Mouse (Mus musculus) left cerebral cortex, adult 8-10 months (tissue): Measurements from ENCODE around the gene Ift43. TPM values are rescaled to one million over a fixed set of nuclear protein-coding genes. Genes with fewer than 3 reads are reported as not detected.
A peak's percentile ranks its signal among the peaks of the same experiment; 100 is the strongest.

Experiments
- DNase-seq, 2 experiments: peaks; one replicate each; pipeline ENCODE4 v3.0.0; 2022; ENCODE audit warnings: low spot score in 2 of 2
- total RNA-seq, 4 experiments: library from RNA; stranded (reverse); gene quantifications; 2 replicates each; pipeline ENCODE4 v1.2.4; 2022

The Ift43 gene
- total RNA-seq, 4 experiments from 2014 or later: 13.8 to 16.1 (median 15.1) TPM

DNA sequence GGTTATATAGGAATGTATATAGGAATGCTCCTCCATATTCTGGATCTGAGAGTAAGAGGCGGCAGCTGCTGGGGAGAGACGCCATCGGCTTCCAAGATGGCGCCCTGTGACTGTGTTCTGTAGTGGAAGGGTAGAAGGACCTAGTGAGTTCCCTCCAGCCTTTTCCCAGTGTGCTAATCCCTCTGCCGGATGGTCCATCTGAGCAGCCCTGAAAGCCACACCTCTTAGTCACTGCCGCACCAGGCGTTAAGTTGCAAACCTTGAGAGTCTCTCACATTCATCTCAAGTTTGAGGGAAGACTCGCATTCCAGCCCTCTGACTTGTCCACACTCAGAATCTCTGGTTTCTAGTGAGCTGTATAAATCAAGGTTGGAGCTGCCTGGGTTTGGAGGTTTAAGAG, 46.7 kb downstream of the Ift43 start:
- no peak for DNase-seq

GRCm38 (mm10) chr12:86129696-86130095, 47.4 kb downstream of the Ift43 start:
- no peak for DNase-seq

GRCm38 (mm10) chr12:86132799-86133198, 50.5 kb downstream of the Ift43 start:
- DNase-seq: peak; percentile 40 to 41

DNA sequence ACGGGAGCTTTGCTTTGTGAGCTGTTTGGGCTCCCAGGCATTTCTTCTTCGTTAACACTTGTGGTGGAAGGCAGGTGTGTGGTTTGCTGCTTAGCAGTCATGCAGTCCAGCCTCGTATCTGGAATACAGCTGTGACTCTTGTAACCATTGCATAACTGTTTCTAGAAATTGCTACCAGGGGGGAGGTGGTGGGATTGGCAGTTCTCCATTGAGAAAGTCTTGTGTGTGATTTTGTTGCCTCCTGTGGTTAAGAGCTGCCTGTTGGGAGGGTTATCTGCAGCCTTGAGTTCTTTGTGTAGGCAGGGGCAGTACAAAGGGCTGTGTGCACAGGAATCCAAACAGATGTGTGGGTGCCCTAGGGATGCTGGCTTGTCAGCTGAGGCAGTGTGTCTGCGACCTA, 53.4 kb downstream of the Ift43 start:
- DNase-seq: no peak

DNA sequence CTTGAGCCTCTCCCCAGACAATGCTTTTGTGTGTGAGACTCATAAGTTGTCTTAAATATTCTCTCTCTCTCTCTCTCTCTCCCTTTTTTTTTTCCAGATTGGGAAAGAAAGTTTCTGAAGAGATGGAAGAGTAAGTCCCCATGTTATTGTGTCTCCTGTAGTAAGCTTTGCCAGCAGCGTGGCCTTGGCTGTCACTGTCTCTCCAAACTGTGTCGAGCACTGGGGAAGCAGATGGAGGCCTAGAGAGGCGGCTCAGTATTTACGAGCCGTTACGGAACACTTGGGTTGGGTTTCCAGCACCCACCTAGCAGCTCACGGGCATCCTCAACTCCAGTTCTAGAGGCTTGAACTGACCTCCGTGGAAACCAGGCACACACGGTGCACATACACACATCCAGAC, 56.4 kb downstream of the Ift43 start:
- DNase-seq: no peak

DNA sequence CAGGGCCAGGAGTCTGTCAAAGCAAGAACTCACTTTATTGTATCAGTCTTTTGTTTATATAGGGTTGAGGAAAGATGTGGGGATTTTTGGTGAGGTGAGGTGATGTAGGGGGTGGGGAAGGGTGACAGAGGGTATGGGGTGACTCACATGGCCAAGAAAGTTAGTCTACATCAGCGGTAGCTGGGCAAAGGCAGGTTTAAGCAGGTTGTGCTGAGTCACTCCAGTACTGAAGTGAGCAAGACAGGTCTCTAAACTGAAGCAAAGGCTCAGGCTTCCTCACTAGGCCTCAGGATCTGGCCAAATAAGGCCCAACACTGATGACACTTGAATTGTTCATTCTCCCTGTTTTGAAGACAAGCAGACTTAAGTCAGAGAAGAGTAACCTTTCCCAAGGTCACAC, 60.0 kb downstream of the Ift43 start:
- DNase-seq: no peak

- no peak for DNase-seq
Measured at GRCm38 (mm10) chr12:86146246-86146645, 63.9 kb downstream of the Ift43 start.

DNA sequence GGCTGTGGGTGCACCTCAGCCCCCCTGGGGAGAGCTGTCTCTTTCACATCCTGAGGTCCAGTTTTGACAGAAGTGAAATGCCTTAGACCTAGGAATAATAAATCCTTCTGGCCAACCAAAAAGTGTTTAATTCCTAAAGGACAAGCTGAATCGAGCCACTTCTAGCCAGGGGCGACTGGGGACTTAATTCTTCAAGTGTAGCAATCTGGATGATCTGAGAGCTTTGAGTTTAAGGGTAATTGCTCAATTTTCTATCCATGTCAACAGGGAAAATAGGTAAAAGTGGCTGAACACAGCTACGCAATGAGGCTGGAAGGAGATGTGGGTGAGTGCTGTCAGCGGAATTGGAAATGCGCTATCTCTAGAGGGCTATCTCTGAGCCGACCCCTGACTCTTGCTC, 65.9 kb downstream of the Ift43 start:
- no peak for DNase-seq

GRCm38 (mm10) chr12:86149087-86149486, 66.7 kb downstream of the Ift43 start:
- DNase-seq: no peak

DNA sequence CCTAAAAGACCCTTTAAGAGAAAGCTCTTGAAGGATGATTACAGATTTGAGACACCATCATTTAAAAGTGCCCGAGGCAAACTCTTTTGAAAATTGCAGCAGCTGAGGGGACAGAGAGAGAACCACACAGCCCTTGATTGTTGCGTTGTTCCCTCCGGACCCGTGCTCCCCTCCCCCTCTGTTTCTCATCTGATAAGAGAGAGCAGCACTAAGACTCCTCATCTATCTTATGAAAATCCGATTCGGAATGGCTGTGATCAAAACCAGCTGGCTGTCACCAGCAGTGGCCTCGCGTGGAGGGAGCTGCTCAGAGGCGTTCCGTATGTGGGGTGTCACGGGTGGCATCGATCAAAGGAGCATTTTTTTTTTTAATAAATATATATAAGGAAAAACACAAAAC, 69.6 kb downstream of the Ift43 start:
- no peak for DNase-seq

GRCm38 (mm10) chr12:86153213-86153957, 71.0 kb downstream of the Ift43 start:
- DNase-seq: no peak

GRCm38 (mm10) chr12:86155176-86155575, 72.8 kb downstream of the Ift43 start:
- peak in 1 of 2 experiments; percentile 40 for DNase-seq

- DNase-seq: no peak
Measured at GRCm38 (mm10) chr12:86157166-86157565, 74.8 kb downstream of the Ift43 start.

DNA sequence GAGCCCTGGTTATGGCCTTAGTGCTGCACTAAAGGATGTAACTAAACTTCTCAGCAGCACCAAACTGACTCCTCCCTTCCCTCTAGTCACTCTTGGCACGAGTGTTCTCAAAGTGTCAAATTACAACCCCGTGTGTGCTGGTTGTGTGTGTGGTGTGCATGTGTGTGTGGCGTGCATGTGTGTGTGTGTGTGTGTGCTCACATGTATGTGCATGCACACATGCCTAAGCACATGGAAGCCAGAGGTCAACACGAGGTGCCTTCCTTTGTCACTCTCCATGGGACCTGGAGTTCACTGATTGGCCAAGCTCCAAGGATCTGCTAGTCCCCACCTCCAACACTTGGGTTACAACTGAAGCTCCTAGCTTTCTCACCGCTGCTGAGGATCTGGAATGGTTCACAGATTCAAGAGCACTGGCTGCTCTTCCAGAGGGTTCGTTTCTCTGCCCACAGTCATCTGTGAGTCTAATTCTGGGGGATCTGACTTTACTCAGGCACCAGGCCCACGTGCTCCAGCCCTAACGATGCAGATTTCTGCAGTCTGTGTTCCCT, 75.6 kb downstream of the Ift43 start:
- DNase-seq: peak; percentile 16 to 71

GRCm38 (mm10) chr12:86158689-86159483, 76.5 kb downstream of the Ift43 start:
- DNase-seq: peak; percentile 38 to 76

DNA sequence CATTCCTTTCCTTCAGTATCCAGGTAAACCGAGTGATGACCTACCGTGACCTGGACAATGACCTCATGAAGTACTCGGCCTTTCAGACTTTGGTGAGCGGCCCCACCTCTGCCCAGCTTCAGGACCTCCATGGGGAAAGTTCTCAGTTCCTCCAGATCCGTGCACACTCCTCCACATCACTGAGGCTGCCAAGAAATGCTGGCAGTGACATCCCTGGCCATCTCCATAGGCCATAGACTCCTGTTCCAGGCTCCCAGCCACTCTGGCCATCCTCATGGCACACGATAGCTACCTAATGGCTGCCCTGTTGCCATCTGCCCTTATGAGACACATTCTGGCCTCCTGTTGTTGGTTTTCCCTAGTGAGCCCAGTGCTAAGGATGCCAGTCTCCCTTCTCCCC, 79.1 kb downstream of the Ift43 start:
- DNase-seq: no peak

DNA sequence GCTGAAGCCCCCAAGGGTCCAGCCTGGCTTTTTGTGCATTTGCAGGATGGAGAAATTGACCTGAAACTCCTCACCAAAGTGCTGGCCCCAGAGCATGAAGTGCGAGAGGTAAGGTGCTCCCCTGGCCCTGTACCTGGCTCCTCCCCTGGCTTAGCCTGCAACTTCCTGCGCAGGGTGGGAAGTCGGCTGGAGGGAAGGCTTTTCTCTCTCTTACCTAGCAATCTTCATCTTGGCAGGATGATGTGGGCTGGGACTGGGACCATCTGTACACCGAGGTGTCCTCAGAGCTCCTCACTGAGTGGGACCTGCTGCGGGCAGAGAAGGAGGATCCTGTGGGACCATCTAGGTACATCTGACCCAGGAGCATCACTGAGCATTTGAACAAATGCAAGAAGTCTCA, 79.6 kb downstream of the Ift43 start:
- no peak for DNase-seq

DNA sequence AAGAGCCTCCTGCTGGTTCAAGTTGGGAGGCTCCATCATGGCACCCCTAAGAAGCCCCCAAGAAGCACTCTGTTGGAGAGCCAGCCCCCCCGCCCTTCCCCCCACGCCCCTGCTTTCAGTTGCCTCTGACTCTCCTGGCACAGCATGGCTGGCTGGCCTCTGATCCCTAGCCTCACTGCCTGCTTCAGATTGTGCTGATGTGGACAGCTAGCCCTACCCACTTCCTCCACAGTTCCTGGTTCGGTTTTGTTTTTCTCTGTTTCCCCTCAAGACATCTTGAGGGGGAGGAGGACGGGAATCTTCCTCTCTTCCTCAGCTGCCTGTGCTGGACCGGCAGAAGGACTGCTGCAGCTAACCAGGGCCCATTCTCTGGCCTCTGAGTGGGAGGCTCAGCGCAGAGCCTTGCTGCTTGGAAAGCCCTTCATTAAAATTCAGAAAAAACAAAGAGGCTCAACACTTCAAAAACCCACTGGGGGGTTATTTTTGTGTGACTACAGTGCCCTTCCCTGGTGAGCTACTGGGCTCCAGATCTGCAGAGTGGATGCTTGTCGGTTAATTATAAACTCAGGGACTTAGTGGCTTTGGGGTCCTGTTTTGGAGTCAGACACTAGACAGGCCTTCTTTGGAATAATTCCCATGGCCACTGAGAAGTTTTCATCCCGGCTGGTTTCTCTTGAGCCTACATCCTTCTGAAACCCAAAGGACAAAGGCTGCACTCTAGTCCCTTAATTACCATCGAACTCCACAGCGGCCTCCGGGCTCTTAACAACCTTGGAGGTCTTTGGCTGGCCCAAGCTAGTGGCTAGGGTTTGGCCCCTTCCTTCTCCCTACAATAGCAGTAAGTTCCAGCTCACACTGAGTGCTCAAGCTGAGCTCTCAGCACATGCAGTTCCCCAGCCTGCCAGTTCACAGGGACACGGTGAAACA, 80.8 kb downstream of the Ift43 start:
- DNase-seq: no peak

- no peak for DNase-seq
Measured at GRCm38 (mm10) chr12:86166244-86166643, 83.9 kb downstream of the Ift43 start.

DNA sequence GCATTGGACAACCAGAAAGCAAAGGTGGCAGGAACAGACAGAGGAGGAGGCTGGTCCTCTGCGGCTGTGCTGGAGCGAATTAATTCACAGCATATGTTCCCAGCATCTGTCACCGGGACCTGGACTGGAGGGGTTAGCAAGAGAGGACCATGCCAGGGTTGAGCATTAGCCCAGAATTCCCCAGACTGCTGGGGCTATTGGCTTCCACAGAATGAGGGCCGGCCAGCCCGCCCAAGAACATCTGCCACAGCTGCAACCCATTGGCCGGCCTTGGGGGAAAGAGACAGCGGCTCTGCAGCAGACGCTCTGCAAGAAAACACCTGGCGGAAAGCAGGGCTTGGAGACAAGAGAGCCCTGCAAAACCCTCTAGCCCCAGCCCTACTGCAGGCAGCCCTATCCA, 84.7 kb downstream of the Ift43 start:
- no peak for DNase-seq

- no peak for DNase-seq
Measured at GRCm38 (mm10) chr12:86168712-86169111, 86.4 kb downstream of the Ift43 start.
